In the genomic region with DNA sequence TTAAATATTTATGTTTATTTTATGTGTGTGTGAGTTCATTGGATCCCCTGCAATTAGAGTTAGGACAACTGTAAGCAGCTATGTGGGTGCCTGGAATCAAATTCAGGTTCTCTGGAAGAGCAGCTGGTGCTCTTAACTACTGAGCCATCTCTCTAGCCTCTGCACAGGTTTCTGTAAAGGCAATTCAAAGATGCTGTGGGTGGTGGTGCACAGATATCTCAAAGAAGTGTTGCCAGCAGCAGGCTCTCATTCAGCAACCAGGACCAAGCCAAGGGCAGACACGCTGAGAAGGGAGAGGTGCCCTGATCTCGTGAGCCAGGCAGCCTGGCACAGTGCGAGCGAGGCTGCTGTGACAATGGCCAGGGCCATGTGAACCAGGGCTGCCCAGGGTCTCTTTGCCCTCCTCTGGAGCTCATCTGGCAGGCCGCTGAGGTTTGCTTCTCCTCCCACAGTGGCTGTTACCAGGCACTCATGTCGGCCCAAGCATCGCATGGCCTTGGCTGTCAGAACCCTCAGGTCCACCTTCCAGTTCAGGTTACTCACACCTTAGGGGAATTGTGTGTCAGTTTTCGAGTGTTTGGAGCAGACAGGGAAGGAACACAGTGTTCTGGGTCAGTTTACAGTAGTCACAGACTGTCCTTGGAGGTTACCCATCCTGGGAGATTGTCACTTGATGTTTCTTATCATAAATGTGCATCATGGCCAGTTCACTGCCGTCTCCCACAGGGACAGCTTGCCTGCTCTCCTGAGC, we compare ENCODE assay signal across 25 mouse cellular contexts. TPM values are rescaled to one million over a fixed set of nuclear protein-coding genes. Genes with fewer than 3 reads are reported as not detected.
DNase-seq lines count a peak whose midpoint lies in the region; ATAC-seq lines count a peak whose summit lies in the region.
"Had no signal": no experiment of that assay in that cellular context is flagged by ENCODE, and none has a peak within 500 bp of the region (broad histone marks: within the 10 kb centered on the region; RNA-seq: fewer than 3 reads in every experiment).

No protein-coding gene starts in this region.

- H3K9me3 ChIP-seq in hindbrain, embryonic 10.5 days = no peaks in the 10 kb centered on the region
- no peaks in the 10 kb centered on the region for H3K9me3 ChIP-seq in hindbrain, embryonic 13.5 days
- H3K9me3 ChIP-seq: embryonic facial prominence, embryonic 15.5 days; forebrain, embryonic 12.5 days; heart, embryonic 15.5 days; hindbrain, embryonic 15.5 days had no signal

- H3K4me2 ChIP-seq in hindbrain, embryonic 13.5 days = no peak overlapping the region
- H3K4me2 ChIP-seq: embryonic facial prominence, embryonic 15.5 days; forebrain, embryonic 12.5 days; heart, embryonic 11.5 days; heart, embryonic 15.5 days; hindbrain, embryonic 15.5 days had no signal

- H3K4me3 ChIP-seq in hindbrain, embryonic 10.5 days = no peak overlapping the region
- H3K4me3 ChIP-seq in hindbrain, embryonic 13.5 days = no peak overlapping the region
- H3K4me3 ChIP-seq: embryonic facial prominence, embryonic 15.5 days; forebrain, embryonic 12.5 days; heart, adult 2 months; heart, embryonic 15.5 days; hindbrain, embryonic 15.5 days had no signal

- H3K4me1 ChIP-seq in hindbrain, embryonic 10.5 days (replicated peaks) = no peaks in the 10 kb centered on the region
- H3K4me1 ChIP-seq in hindbrain, embryonic 13.5 days (replicated peaks) = no peaks in the 10 kb centered on the region
- H3K4me1 ChIP-seq: embryonic facial prominence, embryonic 15.5 days; forebrain, embryonic 12.5 days; hindbrain, embryonic 15.5 days had no signal

- 93% methylated on average over 9 of the region's 9 CpGs for WGBS in hindbrain, embryonic 10.5 days
- 90% methylated on average over 9 of the region's 9 CpGs for WGBS in hindbrain, embryonic 13.5 days

- H3K27ac ChIP-seq in hindbrain, embryonic 10.5 days = peak overlapping the region; percentile 40; the same call in 1 of the 2 replicates
- H3K27ac ChIP-seq in hindbrain, embryonic 13.5 days = no peak overlapping the region
- H3K27ac ChIP-seq: embryonic facial prominence, embryonic 15.5 days; forebrain, embryonic 12.5 days; heart, adult 2 months; heart, embryonic 15.5 days; hindbrain, embryonic 15.5 days had no signal

- H3K9ac ChIP-seq in hindbrain, embryonic 13.5 days = no peak overlapping the region
- H3K9ac ChIP-seq: embryonic facial prominence, embryonic 15.5 days; forebrain, embryonic 12.5 days; forebrain, postnatal 0 days; heart, embryonic 15.5 days; hindbrain, embryonic 15.5 days had no signal

- no peaks in the 10 kb centered on the region for H3K27me3 ChIP-seq in hindbrain, embryonic 10.5 days (ENCODE audit: insufficient read depth, poor library complexity, severe bottlenecking)
- no peaks in the 10 kb centered on the region for H3K27me3 ChIP-seq in hindbrain, embryonic 13.5 days
- H3K27me3 ChIP-seq: CH12.LX; embryonic facial prominence, embryonic 15.5 days; forebrain, embryonic 12.5 days; heart, embryonic 15.5 days; hindbrain, embryonic 15.5 days; Patski had no signal

- peak; percentile 81; the same call in 1 of the 2 replicates for ATAC-seq in frontal cortex, adult (ENCODE audit: low TSS enrichment)
- ATAC-seq in hindbrain, embryonic 13.5 days (ENCODE audit: low FRiP score) = no peak
- ATAC-seq: activated CD4-positive, CD25-positive, alpha-beta regulatory T cell, adult 4 months; forebrain, postnatal 0 days; intestine, embryonic 16.5 days; Patski had no signal

- DNase-seq in frontal cortex, postnatal 36 days (ENCODE audit: low spot score in 2 of 2) = no peak
- no peak for DNase-seq in hindbrain, embryonic 10.5 days (ENCODE audit: low spot score)
- DNase-seq in right cerebral cortex, adult 2 months (ENCODE audit: low spot score in 2 of 2) = peak; percentile 34 to 35
- DNase-seq in right cerebral cortex, postnatal 4 days = no peak
- peak; percentile 27 for DNase-seq in telencephalon, adult 2 months (ENCODE audit: low read depth, low spot score)
- no peak for DNase-seq in lung, postnatal 14 days
- DNase-seq: adrenal gland, adult 8-10 months; cerebellum, adult 11 months; cerebellum, adult 9-10 months; cerebellum, postnatal 25 days; forebrain, postnatal 0 days; heart, adult 2 months; heart, postnatal 14 days; kidney, adult 2 months had no signal

- 0 out of 2 replicates have a peak, but pooled peaks cover 3% of the 10 kb centered on the region for H3K36me3 ChIP-seq in hindbrain, embryonic 10.5 days
- H3K36me3 ChIP-seq in hindbrain, embryonic 13.5 days = no peaks in the 10 kb centered on the region
- H3K36me3 ChIP-seq: forebrain, embryonic 12.5 days; heart, embryonic 15.5 days; hindbrain, embryonic 15.5 days had no signal

RNA-seq across cellular contexts. Expression of a gene that starts 22.6 kb away (rescaled TPM):
- 131 TPM in 2 replicates for polyA plus RNA-seq in hindbrain, embryonic 10.5 days (2016; fragmentation: Nextera tagmentation; extraction: Ambion mirVana)
- polyA plus RNA-seq in hindbrain, embryonic 13.5 days (2015; fragmentation: Nextera tagmentation; extraction: Ambion mirVana) = 67.9 and 69.7 TPM in 2 replicates

RNA-seq across cellular contexts. Expression of a gene that starts 50.7 kb away (rescaled TPM):
- 95.4 and 97.1 TPM in 2 replicates for polyA plus RNA-seq in hindbrain, embryonic 10.5 days (2016; fragmentation: Nextera tagmentation; extraction: Ambion mirVana)
- polyA plus RNA-seq in hindbrain, embryonic 13.5 days (2015; fragmentation: Nextera tagmentation; extraction: Ambion mirVana) = 45.6 and 48.6 TPM in 2 replicates

Comparison
In these comparisons a context has a peak if more than half of its experiments do, and no peak if none do; other contexts are left out.
1. DNase-seq: peak in right cerebral cortex, adult 2 months (2 of 2) and telencephalon, adult 2 months (single experiment); none in frontal cortex, postnatal 36 days (0 of 2), hindbrain, embryonic 10.5 days (single experiment), right cerebral cortex, postnatal 4 days (single experiment) and lung, postnatal 14 days (single experiment).